Mouse (Mus musculus): ENCODE measurements around the gene Lamp5.

Gene Lamp5

DNA sequence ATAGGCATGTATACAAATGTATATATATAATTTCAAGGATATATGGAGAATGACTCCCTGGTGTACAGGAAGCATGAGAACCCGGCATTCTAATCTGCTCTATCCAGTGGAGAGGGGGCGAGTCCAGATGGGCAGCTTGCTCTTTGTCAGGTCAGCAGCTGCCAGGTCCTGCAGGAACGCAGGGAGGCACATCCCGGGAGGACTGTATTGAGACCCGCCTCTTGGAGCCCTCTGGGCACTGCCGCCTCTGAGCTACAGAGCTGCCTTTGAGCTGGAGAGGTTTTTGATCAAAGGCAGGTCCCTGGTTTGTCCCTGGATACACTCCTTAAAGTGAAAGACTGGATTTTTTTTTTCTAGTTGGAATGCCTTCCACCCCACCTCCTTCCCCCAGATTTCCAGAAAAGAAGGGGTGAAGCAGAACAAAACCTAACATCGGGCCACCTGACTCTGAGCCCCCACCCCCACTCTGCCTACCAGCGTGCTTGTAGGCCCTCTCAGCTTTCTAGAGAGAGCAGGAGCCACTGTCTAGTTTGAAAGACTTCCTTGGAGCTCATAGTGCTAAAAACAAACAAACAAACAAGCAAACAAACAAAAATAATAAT lies at the start of gene Lamp5:
Gene Lamp5, plus strand, starts transcription at position 552 of the 602 bp plus-strand sequence.
- no peak for DNase-seq (ENCODE audit: low read depth)

DNA sequence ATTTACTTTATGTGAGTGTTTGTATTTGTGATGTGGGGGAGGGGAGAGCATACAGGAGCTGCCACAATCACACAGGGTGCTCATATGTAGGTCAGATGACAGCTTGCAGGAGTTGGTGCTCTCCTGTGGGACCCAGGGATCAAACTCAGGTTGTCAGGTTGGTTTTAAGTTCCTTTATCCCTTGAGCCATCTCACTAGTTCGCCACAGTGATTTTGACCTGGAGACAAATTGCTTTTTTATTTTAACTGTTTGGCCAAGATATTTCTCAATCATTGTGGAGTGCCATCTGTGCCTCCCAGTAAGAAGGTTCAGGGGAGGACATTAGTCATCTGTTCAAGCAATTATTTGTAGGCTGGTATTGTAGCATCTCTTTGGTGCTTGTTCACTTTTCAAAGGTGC lies 48.2 kb upstream of the Lamp5 start:
- no peak for DNase-seq (ENCODE audit: low read depth)

DNA sequence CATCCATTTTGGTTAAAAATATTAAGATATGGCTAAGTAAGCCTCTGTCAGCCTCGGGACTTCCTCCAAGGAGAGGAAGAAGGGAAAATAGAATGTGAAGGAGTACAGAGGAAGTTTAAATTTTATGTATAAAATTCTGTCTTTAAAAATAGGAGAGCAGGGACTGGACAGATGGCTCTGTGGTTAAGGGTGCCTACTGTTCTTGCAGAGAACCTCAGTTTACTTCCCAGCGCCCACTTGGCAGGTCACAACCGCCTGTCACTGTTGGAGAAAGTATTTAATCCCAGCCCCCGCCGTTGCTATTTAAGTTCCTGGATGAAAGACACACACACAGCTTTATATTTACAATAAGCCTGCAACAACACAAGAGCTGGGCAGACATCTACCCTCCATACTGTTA lies 45.8 kb upstream of the Lamp5 start:
- DNase-seq (ENCODE audit: low read depth), result no peak

DNA sequence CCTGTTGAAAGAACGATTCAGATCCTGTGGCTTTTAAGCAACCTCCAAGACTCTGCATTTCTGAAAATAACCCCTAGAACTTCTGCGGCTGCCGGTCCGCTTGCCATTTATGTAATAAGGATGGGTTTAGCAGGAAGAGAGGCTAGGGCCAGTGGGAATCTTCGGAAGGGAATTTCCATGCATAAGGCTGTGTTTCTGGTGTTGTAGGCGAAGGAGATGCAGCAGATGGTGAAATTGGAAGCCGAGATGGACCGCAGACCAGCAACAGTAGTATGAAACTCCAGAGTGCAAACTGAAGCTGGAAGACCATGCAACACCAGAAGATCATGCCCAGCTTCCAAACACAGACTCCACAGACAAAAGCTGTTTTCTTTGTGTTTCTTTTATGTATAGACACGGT lies 39.3 kb upstream of the Lamp5 start:
- DNase-seq (ENCODE audit: low read depth), result no peak

DNA sequence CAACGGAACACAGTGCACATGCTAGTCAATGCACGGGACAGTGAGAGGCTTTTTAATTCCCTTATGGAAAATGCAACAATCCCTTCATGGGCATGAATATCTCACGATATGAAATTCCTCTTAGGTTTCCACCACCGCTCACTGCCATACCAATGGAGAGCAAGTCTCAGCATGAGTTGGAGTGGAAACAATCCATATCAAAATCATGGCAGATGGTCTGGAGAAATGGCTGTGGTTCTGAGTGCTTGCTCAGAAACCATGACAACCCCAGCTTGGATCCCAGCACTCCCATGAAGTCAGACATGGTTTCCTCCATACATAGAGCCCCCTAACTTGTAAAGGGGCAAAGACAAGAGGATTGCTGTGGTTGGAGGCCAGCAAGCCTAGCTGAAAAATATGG lies 3.6 kb upstream of the Lamp5 start:
- DNase-seq (ENCODE audit: low read depth), result no peak

DNA sequence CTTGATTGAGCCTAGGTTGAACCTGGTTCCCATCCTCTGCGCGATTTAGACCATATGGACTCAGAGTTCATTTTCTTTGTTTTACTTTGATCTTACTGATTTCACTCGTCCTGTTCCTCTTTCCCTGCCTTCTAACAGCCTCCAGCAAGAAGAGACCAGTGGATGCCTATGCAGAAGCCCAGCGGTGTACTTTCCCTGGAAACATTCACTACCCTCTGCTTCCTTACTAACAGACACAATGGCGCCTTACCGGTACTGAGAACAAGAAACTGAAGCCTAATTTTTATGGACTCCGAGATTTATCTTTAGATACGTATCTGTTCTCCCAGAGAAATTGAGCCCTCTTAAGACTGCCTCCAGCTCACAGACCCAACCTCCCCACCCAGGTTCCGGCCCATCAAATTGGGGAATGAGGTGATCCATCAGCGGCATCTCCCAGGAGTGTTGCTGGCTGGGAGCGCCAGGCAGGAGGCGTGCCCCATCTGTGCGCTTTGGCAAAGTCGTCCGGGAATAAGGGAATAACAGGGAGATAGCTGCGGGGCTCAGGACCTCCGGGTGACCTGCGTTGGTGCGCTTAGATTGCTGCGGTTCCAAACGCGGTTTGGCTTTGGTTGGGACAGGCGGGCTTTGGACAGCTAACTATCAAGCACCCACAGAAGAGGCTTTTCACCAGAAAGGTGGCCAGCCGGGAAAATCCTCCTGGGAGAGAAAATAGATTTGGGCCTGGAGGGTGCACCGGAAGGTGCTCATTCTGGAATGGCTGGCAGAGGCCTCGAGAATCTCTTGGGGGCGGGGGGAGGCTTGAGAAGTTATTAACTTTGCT lies 1.0 kb upstream of the Lamp5 start:
- no peak for DNase-seq (ENCODE audit: low read depth)

DNA sequence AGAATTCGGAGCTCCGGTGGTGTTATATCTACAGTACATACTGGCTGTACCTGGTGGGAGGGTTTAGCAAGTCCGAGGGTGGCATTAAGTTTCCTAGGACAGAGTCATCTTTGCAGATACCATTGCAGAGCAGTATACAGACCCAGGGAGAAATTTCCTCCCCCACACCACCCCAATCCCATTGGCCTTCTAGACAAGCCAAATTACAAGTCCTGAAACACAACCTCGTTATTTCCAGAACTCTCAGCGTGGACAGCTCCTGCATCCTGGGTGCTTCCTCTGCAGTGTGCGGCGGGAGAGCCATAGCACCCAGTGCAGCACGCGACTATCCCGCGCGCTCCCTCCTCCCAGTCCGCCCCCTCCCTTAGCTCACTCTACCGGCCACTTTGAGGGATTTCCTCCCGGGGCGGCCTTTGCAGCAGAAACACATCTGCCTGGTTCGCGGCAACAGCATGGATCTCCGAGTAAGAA lies 5.9 kb downstream of the Lamp5 start:
- DNase-seq (ENCODE audit: low read depth), result no peak

DNA sequence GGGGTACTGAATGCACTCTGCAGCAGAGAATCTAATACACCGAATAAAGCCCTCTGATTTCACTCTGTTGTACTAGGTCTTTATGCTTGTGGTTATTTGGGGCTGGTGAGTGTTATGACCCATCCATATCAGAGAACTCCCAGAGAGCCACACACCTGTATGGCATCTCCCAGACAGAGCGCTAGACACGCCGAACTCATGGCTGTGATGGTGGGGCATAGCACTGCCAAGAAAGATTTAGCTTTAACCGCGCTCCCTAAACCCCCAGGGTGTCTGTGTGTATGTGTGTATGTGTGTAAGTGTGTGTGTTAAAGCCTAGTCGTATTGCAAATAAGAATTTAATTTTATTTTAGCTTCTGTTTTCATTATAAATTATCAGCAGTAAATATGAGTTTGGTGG lies 6.4 kb downstream of the Lamp5 start:
- no peak for DNase-seq (ENCODE audit: low read depth)

DNA sequence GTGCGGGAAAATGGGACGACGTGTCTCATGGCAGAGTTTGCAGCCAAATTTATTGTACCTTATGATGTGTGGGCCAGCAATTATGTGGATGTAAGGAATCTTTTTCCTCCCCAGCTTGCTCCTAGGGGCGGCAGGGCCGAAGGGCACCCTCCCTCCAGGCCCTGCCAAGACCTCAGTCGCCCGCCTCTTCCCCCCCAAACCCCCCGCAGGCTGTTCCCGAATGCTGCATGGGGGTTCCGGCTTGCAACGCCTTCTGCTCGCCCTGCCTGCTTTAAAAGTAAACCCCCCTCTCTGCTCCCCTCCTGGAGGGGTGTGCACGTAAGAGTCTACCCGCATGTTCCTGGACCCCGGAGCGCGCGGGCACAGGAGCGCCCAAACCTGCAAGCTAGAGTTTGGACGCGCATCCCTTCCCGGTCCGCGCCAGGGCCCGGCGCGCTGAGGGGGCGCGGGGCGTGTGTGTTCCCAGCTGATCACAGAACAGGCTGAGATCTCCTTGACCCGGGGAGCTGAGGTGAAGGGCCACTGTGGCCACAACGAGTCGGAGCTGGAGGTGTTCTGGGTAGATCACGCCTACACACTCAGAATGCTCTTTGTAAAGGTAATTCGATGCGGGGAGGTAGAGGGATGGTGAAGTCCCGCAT lies 7.1 kb downstream of the Lamp5 start:
- no peak for DNase-seq (ENCODE audit: low read depth)

DNA sequence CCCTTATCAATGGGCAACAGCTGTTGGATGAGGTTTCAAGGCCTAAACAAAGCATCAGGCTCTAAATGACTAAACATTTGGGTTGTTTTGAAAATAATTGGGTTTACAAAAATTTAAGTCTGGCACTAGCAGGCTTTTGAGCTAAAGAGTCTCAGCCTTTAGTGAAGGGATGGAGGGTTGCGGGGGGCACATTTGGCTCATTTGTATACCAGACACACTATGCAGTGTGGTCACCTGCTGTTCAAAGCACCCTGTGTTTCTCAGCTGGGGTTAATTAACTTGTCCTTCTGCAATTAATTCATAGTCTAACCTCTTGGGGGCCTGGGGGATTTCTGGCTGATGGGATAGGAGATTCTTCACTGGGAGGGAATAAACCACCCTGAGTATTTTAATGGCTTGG lies 12.3 kb downstream of the Lamp5 start:
- DNase-seq (ENCODE audit: low read depth), result no peak

DNA sequence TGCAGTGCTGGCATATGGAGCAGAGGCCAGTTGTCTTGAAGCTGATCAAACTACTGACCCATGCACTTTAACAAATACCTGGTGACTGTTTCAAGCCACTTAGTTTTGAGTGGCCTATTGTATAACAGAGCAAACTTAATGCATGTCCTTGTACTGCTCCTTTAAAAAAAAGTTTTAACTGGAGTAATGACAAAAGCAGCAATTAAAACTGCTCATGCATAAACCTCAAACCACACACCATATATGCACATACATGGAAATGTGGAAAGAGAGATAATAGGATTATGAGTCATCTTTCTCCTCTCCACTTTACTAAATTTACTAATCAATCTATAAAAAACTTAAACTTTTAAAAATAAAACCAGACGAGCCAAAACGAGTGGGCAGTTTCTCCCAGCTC lies 43.9 kb downstream of the Lamp5 start:
- DNase-seq (ENCODE audit: low read depth), result no peak

DNA sequence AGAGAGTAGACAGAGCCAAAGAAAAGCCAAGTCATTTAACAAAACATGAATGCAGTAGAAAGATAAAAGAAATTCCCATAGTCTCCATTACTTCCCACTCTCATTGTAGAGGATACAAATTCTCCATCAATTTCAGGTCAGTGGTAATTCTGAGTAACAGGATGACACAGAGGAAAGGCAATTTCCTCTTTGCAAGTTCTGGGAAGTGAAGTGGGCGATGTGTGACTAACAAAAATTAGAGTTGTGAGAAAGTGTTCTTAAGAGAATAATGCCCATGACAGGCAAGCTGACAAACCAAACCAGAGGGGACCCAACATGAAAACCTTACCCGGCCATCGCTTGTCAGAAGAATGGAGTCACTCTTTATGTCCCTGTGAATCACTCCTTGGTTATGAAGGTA lies 45.1 kb downstream of the Lamp5 start:
- no peak for DNase-seq (ENCODE audit: low read depth)

DNA sequence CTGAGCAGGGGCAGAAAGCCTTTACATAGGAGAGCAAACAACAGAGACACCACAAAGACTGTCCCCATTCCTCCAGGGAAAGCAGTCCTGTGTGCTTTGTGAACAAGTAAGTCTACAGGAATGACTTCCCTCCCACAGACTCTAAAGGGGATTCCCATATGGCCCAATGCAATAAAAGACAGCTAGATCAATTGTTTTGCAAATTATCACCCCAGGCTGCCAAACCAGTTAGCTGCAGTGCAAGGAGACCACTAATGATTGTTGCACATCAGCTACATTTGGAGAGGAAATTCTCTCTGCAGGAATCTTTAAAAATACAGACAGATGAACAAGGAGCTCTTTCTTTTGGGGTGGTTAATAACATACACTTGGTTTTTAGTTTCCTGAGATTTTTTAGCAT lies 55.6 kb downstream of the Lamp5 start:
- no peak for DNase-seq (ENCODE audit: low read depth)

DNA sequence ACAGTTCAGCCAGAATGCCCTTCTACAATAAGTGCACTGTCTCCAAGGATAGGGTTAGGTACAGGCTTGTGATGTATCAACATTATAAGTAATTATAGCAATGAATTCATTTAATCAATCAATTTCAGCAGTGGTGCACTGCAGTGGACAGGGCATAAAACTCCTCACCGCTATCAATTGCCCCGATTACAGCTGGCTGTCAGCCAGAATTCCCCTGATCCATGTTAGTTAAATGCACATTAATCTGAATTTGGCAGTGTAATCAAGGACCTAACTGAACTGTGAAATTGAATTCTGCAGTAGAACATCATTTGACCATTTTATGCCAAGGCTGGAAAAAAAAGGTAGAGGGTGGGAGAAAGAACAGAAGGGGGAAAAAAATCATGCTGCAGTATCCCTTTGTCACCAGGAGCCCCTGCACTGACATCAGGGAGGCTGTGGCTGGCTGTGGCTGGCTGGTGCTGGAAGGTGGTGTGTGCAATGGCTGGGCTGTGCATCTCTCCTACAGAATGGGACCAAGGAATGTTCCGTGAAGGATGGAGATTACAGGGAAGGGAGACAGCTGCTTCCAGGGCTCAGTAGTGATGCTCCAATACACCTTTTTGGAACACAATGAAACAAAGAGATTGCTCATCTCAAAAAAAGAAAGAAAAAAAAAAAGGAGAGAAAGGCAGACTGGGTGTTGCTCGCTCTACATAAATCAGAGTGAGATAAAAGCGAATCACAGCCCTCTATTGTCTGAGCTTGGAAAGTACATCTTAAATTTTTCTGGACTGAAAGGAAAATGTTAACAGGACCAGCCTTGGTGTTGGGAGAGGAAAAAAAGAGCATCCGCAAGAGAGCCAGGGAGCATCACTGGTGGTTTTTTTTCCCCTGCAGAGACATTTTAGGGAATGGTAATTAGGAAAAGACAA lies 56.3 kb downstream of the Lamp5 start:
- DNase-seq (ENCODE audit: low read depth), result no peak

DNA sequence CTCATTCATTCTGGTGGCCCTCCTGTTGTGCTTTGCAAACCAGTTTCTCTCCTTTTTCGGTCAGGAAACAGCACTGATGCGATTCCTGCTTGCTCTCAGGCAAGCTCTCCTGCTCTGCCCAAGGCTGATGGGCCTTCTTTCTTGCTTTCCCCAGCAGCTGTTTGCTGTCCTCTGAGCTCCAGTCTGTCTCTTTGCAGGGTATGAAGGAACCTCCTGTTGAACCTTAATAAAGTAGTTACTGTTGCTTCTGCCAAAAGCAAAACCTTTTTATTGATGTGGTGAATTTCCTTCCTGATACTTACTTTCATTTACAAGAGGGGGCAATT lies 57.0 kb downstream of the Lamp5 start:
- no peak for DNase-seq (ENCODE audit: low read depth)

DNA sequence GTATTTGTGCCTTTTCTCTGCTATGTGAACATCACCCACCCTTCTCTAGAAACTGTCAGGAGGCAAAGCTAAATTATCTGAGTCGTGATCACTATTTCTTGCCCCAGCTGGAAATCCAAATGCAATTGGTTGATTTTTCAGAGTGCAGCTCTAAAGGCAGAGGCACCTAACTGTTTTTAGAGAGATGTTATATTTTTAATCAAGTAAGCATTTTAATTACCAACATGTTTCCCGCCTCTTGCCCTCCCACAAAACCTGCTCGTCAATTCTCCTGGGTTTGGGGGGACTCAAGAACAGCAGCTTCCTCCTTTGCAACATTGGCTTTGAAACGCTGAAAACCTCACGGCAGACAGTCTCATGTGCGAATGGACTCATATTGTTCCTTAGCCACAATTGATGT lies 61.3 kb downstream of the Lamp5 start:
- DNase-seq (ENCODE audit: low read depth), result no peak

DNA sequence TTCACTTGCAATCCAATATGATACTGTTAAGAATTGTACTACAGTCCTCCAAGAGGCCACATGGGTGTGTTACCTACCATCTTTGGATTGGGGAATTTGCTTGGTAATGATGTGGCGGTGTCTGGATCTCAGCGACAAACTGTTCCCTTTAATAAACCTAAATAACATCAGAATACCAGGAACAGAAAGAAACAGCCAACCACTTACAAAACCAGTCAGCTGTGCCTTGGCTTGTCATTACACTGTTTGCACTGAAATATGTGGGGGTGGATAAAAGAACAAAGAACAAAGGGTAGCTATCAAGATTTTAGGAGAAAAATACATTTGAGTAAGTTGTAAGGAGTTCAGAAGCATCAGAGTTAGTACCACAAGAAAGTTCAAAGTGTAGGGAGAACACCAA lies 66.0 kb downstream of the Lamp5 start:
- DNase-seq (ENCODE audit: low read depth), result no peak

Data from c-Kit-positive CD71-negative TER-119-negative erythroid progenitor cells, embryonic 14.5 days (primary cell).